Mouse (Mus musculus) erythroblast, embryonic 14.5 days (primary cell): ENCODE data around the gene Tstd3. TPM values are rescaled to one million over a fixed set of nuclear protein-coding genes. Genes with fewer than 3 reads are reported as not detected.

ENCODE experiments used
- H3K27me3 ChIP-seq: 2 replicates; pipeline ENCODE4 v1.6.1; 2012; ENCODE audit warnings: inconsistent platforms; ENCODE audit not compliant: control insufficient read depth
- H3K36me3 ChIP-seq: 2 replicates; pipeline ENCODE4 v1.6.1; 2012; ENCODE audit warnings: mild to moderate bottlenecking, inconsistent platforms; ENCODE audit not compliant: control insufficient read depth
- H3K4me1 ChIP-seq: 2 replicates; pipeline ENCODE4 v1.6.1; 2012; ENCODE audit warnings: inconsistent platforms; ENCODE audit not compliant: control insufficient read depth
- H3K4me3 ChIP-seq: replicated peaks from 2 replicates; pipeline ENCODE3; 2012; ENCODE audit warnings: moderate library complexity, mild to moderate bottlenecking, inconsistent platforms
- H3K9me3 ChIP-seq: 2 replicates; pipeline ENCODE4 v1.6.1; 2012; ENCODE audit warnings: low read length, inconsistent platforms, mixed read lengths; ENCODE audit not compliant: control insufficient read depth
- GATA1 ChIP-seq: IDR thresholded peaks from 2 replicates; pipeline ENCODE4 v1.6.1; 2012; ENCODE audit warnings: low read length, inconsistent platforms, mixed read lengths
- TAL1 ChIP-seq: IDR thresholded peaks from 3 replicates; pipeline ENCODE4 v1.6.1; 2012; ENCODE audit warnings: low read length, inconsistent platforms, mixed read lengths
- polyA plus RNA-seq: library from polyadenylated mRNA; stranded (reverse); fragments of >175 nt; gene quantifications from 2 replicates; pipeline ENCODE4 v1.2.3, GENCODE M21; 2012

Tstd3 gene
- polyA plus RNA-seq, 1 experiment = 0.60 TPM

- no peaks in the 10 kb centered on the region for H3K4me1 ChIP-seq
- H3K4me3 ChIP-seq = no peak overlapping the region
- H3K36me3 ChIP-seq = no peaks in the 10 kb centered on the region
- no peaks in the 10 kb centered on the region for H3K27me3 ChIP-seq
- H3K9me3 ChIP-seq = no peaks in the 10 kb centered on the region
- no peak for TF ChIP-seq TAL1
- no peak for TF ChIP-seq GATA1
These were observed 54.9 kb downstream of the Tstd3 start for GRCm38 (mm10) chr4:21712147-21712546.

Other genes with a start within 250 kb of the Tstd3 start
- gene Prdm13, start 81.2 kb downstream of the Tstd3 start, polyA plus RNA-seq = not detected in 2 replicates
- gene Ccnc, start 39.5 kb downstream of the Tstd3 start, polyA plus RNA-seq = 0.04 and 0.11 TPM in 2 replicates
- gene Usp45, start 56 bp downstream of the Tstd3 start, polyA plus RNA-seq = 0.33 and 0.43 TPM in 2 replicates
- gene Pnisr, start 80.4 kb upstream of the Tstd3 start, polyA plus RNA-seq = 3.9 and 4.5 TPM in 2 replicates
- 0.10 and 0.14 TPM in 2 replicates for gene Coq3, start 112.5 kb upstream of the Tstd3 start, polyA plus RNA-seq
- not detected in 2 replicates for gene Faxc, start 164.1 kb upstream of the Tstd3 start, polyA plus RNA-seq